Mouse (Mus musculus): ENCODE data around the gene Lhx3. TPM values are rescaled to one million over a fixed set of nuclear protein-coding genes. Genes with fewer than 3 reads are reported as not detected.
A peak's percentile ranks its signal among the peaks of the same experiment; 100 is the strongest.

Gene Lhx3
- total RNA-seq (2021): 0.30 TPM in 1 of 2 replicates, not detected in the other
- long read RNA-seq, experiment 1, partial matches to known transcripts: 1 of 1 reads
- long read RNA-seq, experiment 1, other reads (novel, unspliced or antisense): 0 of 1 reads
- long read RNA-seq, experiment 2: 0 reads

DNA sequence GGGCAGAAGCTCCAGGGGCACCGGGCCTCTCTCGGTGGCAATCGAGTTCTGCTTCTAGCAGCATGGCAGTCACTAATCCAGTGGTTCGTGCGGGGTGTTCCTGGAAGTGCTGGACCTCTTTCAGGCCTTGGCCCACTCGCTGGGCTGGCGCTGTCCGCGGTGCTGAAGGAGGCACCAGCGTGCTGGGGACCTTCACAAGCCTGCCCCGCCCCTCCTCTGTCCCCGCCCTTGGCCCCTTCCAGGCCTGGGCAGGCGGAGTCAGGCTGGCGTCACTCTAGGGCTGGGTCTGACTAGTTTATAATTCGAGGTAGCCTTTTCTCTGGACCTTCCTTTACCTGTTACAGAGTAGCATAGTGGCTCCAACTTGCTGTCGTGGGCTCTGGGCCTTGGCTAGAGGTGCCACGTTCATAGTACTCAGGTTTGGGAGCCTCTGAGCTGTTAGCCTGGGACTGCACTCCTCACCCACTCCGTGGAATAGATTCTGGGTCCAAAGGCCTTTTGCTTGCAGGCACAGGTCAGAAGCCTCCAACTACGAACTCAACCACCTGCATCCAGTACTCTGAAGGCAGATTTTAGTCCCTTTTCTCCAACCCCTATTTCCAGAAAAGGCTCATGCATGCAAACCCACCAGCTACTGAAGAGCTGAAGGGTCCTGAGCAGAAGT lies at the start of gene Lhx3:
TSS of gene Lhx3 (minus strand) at position 164 of the 664 bp plus-strand sequence.
- DNase-seq: peak; percentile 97

GRCm38 (mm10) chr2:26257315-26258096 lies 49.4 kb upstream of the Lhx3 start:
- DNase-seq: no peak

DNA sequence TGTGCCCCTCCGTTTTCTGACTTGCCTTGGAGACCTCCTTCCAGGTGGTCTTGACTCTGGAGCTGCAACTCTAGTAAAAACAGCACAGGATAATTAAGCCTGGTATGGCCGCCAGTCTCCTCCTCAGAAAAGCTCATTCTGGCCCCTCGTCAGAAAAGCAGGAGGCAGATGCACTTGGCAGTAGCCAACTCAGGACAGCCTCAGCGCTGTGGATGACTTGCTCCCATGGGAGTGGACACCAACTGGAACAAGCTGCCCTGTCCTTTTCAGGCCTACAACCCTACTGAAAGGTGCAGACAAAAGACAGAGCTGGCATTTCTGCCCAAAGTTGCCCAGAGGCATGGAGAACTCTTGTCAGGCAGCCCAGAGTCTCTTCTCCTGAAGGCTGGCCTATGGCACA lies 46.7 kb upstream of the Lhx3 start:
- no peak for DNase-seq

DNA sequence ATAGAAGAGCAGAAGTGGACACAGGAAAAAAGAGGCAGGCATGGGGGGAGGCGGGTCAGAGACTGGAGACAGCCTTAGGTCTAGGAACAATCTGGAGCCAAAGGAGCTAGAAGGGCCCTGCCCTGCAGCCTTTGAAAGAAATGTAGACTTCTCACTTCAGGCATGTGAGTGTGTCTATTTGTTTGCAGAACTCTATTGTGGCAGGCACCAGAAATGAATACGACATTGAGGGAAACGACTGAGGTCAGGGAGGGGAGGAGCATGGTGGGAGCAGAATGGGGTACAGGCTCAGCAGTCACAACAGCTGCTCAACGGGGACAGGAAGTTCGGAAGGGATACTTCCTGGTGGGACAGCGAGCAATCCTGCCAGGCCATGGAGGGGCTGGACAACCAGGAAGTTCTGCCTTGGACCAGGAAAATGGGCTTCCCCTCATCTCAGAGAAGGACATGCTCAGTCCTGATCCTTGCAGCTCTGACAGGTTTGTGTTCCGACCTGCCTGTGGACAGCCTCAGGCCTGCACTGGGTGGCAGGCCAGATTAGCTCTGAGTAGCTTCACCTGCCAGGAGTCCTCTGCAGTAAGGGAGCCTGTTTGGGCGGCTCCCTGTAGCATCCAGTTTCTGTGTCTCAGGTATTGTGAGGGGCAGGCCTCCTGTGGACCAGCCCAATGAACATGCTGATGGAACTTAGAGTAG lies 44.6 kb upstream of the Lhx3 start:
- DNase-seq: no peak

DNA sequence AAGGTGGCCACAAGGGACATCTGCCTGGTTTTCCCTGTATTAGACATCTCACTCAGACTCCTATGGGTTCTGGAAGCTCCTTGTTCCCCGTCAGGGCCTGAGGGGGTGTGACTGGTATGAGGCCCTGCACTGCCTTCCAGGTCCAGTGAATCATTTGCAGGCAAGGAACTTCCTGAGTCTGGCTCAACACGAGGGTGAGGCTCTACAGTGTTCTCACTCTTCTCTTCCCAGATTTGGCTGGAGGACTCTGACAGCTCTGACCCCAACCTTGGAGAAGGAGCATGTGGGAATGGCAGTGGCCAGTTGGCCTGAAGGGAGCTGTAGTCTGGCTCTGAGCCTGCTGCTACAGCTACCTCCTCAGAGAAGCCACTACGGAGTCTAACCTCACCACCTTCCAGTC lies 39.4 kb upstream of the Lhx3 start:
- DNase-seq: no peak

GRCm38 (mm10) chr2:26240841-26241240 lies 32.8 kb upstream of the Lhx3 start:
- no peak for DNase-seq

GRCm38 (mm10) chr2:26240330-26240729 lies 32.2 kb upstream of the Lhx3 start:
- DNase-seq: no peak

DNA sequence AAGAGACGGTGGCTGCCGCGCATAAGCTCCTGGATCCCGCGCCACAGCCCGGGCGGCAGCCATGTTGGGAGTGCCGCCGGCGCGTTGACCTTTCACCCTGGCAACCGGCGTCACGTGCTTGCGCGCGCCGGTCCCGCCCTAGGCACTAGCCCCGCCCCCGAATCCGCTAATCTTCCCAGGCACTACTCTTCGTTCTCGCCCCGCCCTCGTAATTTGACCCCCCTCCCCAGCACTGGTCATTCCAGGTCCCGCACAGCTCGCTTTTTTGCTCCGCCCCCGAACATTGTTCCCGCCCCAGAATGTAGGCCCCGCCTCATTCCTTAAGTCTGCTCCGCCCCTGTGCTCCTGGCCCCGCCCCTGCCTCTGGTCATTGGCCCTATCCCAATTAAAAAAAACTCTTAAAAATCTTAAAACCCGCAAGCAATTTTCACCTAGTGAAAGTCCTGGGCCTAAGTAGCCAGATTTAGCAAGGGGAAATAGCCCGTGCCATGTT lies 29.2 kb upstream of the Lhx3 start, which contains the start of gene Qsox2:
TSS of gene Qsox2 (minus strand) at position 236 of the 493 bp plus-strand sequence.
- peak; percentile 98 for DNase-seq

DNA sequence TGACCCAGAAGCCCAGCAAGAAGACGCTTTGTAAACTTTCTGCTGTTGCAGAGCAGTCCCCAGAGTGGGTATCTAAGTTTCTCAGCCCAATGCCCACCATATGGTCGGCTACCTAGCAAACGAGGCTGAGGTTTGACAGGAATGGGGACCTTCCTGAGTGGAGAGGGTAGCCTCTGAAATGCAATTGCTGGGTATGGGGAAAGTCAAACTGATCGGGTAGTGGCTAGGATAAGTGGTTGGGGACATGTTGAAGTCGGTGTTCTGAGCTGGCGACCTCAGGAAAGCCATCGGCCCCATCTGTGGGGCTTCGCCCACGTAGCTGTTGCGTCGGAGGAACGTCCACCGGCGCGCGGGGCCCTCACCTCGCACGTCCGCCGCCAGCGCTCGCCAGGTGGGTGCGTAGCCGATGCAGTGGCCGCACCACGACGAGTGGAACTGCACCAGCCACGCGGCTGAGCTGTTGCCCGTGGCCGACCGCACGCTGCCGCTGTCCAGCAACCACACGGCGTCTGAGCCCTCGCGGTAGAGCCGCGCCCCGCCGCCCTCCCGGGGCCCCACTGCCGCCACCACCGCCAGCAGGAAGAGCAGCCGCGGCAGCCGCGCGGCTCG lies 28.7 kb upstream of the Lhx3 start:
- no peak for DNase-seq

DNA sequence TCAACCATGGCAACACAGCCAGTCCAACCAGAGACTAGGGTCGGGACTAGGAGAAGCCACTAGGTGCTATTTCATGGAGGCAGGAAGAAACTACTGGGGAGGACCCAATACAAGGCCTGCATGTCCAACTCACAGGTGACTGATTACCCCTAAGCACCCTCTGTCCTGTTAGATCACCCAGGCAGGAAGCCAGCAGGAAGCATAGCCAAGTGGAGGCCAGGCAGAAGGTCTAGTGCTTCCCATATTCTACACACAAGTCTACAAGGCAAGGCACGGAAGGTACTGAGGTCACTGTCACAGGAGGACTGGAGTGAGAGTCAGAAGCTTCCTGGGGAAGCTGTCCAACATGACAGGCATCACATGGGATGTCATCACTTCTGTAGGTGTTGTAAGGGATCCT lies 26.7 kb upstream of the Lhx3 start:
- no peak for DNase-seq

GRCm38 (mm10) chr2:26234253-26234652 lies 26.2 kb upstream of the Lhx3 start:
- no peak for DNase-seq

GRCm38 (mm10) chr2:26231366-26231765 lies 23.3 kb upstream of the Lhx3 start:
- no peak for DNase-seq

DNA sequence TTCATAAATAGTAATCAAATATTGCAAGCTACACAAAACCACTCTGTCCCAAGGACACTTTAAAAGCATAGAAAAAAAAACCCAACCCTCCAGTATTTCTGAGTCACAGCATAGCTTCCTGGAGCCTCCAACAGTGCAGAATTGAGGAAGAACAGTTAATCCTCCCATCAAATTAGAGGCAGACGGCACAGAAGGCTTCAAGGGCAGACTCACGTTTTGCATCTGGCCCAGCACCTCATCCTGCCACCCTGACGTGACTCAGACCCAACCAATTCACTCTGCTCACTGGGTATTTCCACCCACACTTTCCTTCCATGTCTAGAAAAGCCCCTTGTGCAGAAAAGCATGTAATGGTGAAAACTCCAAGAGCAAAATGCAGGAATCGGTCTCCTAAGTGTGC lies 22.2 kb upstream of the Lhx3 start:
- DNase-seq: no peak

- peak; percentile 44 for DNase-seq
These were observed 19.7 kb upstream of the Lhx3 start for GRCm38 (mm10) chr2:26227788-26228187.

GRCm38 (mm10) chr2:26225242-26225641 lies 17.2 kb upstream of the Lhx3 start:
- DNase-seq: no peak

- no peak for DNase-seq
These were observed 15.9 kb upstream of the Lhx3 start for GRCm38 (mm10) chr2:26223961-26224360.

DNA sequence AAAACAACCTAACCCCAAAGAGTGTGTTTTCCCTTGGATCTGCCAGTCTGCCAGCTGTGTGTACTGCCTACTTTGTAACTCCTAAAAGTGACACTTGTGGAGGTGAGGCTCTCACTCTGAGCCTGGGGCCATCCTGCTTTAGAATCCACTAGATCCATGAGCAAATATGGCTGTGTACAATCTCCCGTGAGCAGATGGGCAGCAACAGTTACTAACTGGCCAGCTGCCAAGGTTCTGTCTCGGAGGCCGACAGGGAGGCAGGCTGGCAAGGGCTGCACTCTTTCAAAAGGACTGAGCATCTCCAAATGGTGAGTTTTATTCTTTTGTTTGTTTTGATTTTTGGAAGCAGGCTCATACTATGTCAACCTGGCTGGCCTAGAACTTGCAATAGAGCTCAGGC lies 6.4 kb upstream of the Lhx3 start:
- DNase-seq: peak; percentile 76

- no peak for DNase-seq
These were observed 1.5 kb upstream of the Lhx3 start for GRCm38 (mm10) chr2:26209566-26209965.

DNA sequence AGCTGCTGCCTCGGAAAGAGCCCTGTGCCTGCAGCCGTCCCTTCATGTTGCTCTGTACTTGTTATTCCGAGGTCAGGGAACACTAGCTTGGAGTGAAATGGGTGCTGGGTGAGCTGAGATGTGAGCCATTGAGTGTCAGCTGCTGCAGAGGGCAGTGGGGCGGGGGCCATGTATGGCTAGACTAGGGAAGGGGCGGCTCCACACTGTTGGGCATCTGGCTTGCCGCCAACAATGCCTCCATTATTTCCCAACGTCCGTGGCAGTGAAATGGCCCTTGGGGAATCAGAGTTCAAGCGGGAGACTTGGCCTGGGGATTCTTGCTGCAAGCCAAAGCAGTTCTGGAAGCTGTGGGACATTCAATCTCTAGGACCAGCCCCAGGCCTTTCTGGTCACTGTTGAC lies 530 bp downstream of the Lhx3 start:
- no peak for DNase-seq

- DNase-seq: no peak
These were observed 2.3 kb downstream of the Lhx3 start for GRCm38 (mm10) chr2:26205761-26206160.

GRCm38 (mm10) chr2:26205126-26205525 lies 3.0 kb downstream of the Lhx3 start:
- DNase-seq: peak; percentile 80

- DNase-seq: peak; percentile 75
These were observed 5.1 kb downstream of the Lhx3 start for GRCm38 (mm10) chr2:26202849-26203475.

Data from adrenal gland, postnatal 14 days (tissue).